Mouse (Mus musculus): ENCODE measurements around the gene Vmn1r211. TPM values are rescaled to one million over a fixed set of nuclear protein-coding genes. Genes with fewer than 3 reads are reported as not detected.
"Not testable (repeated sequence)": the region's sequence is repeated elsewhere in the genome, so short reads cannot be mapped to it uniquely, and the experiment has no call there.

Vmn1r211 gene
- polyA plus RNA-seq, 1 experiment from 2014 or later: not detected

DNA sequence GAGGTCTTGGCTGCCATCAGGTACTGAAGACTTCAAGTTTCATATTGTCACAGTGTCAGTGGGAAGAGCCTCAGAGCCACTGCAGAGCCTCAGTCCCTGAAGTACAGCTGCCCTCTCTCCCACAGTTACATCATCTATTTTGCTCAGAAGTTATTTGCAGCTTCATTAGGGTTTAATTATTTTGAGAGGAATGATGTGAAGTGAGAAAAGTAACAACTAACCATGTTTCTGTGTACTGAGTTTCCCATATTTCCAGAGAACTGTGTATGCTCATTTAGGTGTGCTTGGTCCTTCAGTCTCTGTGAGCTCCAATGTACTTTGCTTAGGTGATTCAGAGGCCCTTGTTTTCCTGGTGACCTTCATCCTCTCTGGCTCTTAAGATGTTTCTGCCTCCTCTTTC lies 47.8 kb downstream of the Vmn1r211 start, which contains the start of gene Vmn1r209:
TSS of gene Vmn1r209 (minus strand) at position 101 of the 400 bp plus-strand sequence.
- H3K9me3 ChIP-seq (replicated peaks; ENCODE audit: control insufficient read depth, low read length); H3K4me3 ChIP-seq (ENCODE audit: low read length); H3K27me3 ChIP-seq (ENCODE audit: control insufficient read depth, insufficient read depth, low read length); H3K9ac ChIP-seq (ENCODE audit: low read length); H3K36me3 ChIP-seq (ENCODE audit: control insufficient read depth, insufficient read depth); H3K27ac ChIP-seq (ENCODE audit: low read length); H3K4me1 ChIP-seq (ENCODE audit: control insufficient read depth, insufficient read depth, low read length); ATAC-seq (replicated peaks; ENCODE audit: extremely low read depth, insufficient read depth, low FRiP score); H3K4me2 ChIP-seq (ENCODE audit: low read depth, low read length): not testable (repeated sequence)

Other genes starting within 250 kb of the Vmn1r211 start
- gene Vmn1r206, start 233.3 kb downstream of the Vmn1r211 start, polyA plus RNA-seq (2015; fragmentation: Nextera tagmentation; extraction: Ambion mirVana): not detected in 2 replicates
- gene Vmn1r207-ps, start 127.9 kb downstream of the Vmn1r211 start, polyA plus RNA-seq (2015; fragmentation: Nextera tagmentation; extraction: Ambion mirVana): not detected in 2 replicates
- gene Vmn1r208, start 80.2 kb downstream of the Vmn1r211 start, polyA plus RNA-seq (2015; fragmentation: Nextera tagmentation; extraction: Ambion mirVana): not detected in 2 replicates
- not detected in 2 replicates for gene Vmn1r209, start 47.9 kb downstream of the Vmn1r211 start, polyA plus RNA-seq (2015; fragmentation: Nextera tagmentation; extraction: Ambion mirVana)
- not detected in 2 replicates for gene Vmn1r210, start 26.2 kb downstream of the Vmn1r211 start, polyA plus RNA-seq (2015; fragmentation: Nextera tagmentation; extraction: Ambion mirVana)
- gene Vmn1r212, start 26.6 kb upstream of the Vmn1r211 start, polyA plus RNA-seq (2015; fragmentation: Nextera tagmentation; extraction: Ambion mirVana): not detected in 2 replicates
- not detected in 2 replicates for gene Vmn1r213, start 150.1 kb upstream of the Vmn1r211 start, polyA plus RNA-seq (2015; fragmentation: Nextera tagmentation; extraction: Ambion mirVana)
- not detected in 2 replicates for gene Vmn1r214, start 172.9 kb upstream of the Vmn1r211 start, polyA plus RNA-seq (2015; fragmentation: Nextera tagmentation; extraction: Ambion mirVana)
- not detected in 2 replicates for gene Vmn1r215, start 210.5 kb upstream of the Vmn1r211 start, polyA plus RNA-seq (2015; fragmentation: Nextera tagmentation; extraction: Ambion mirVana)